Mouse (Mus musculus) hindbrain, embryonic 10.5 days (tissue): ENCODE results near the gene Bad. TPM values are rescaled to one million over a fixed set of nuclear protein-coding genes. Genes with fewer than 3 reads are reported as not detected.

Source experiments
- DNase-seq: peaks from one replicate; pipeline ENCODE4 v3.0.0-alpha.2; 2017; ENCODE audit warnings: low spot score
- H3K27ac ChIP-seq: fragments of 300-500 bp; sonication (generic); 2 replicates; pipeline ENCODE4 v1.5.1; 2016; ENCODE audit warnings: mild to moderate bottlenecking, moderate library complexity
- H3K27me3 ChIP-seq: fragments of 300-500 bp; sonication (generic); 2 replicates; pipeline ENCODE4 v1.6.1; 2016; ENCODE audit warnings: mild to moderate bottlenecking; ENCODE audit not compliant: poor library complexity, insufficient read depth, severe bottlenecking
- H3K36me3 ChIP-seq: fragments of 300-500 bp; sonication (generic); 2 replicates; pipeline ENCODE4 v1.6.1; 2016; ENCODE audit warnings: mild to moderate bottlenecking, moderate library complexity
- H3K4me1 ChIP-seq: fragments of 300-500 bp; sonication (generic); replicated peaks from 2 replicates; pipeline ENCODE4 v1.6.1; 2016; ENCODE audit warnings: mild to moderate bottlenecking
- H3K4me3 ChIP-seq: fragments of 300-500 bp; sonication (generic); 2 replicates; pipeline ENCODE4 v1.5.1; 2016; ENCODE audit warnings: mild to moderate bottlenecking, moderate library complexity
- H3K9me3 ChIP-seq: fragments of 300-500 bp; sonication (generic); 2 replicates; pipeline ENCODE4 v1.6.1; 2016; ENCODE audit warnings: mild to moderate bottlenecking, moderate library complexity
- whole genome bisulfite sequencing: fragments of 180-500 bp; shearing (Covaris S2); methylation state at CpG from one replicate; pipeline ENCODE4 v1.1.7; 2016; 5-methylcytosine and 5-hydroxymethylcytosine counted together
- polyA plus RNA-seq: library from polyadenylated mRNA; unstranded; fragments of >200 nt; fragmentation: Nextera tagmentation; extraction: Ambion mirVana; gene quantifications from 2 replicates; pipeline ENCODE4 v1.2.1, GENCODE M21; 2016

Bad gene
- polyA plus RNA-seq, 1 experiment from 2014 or later, result 75.5 TPM

DNA sequence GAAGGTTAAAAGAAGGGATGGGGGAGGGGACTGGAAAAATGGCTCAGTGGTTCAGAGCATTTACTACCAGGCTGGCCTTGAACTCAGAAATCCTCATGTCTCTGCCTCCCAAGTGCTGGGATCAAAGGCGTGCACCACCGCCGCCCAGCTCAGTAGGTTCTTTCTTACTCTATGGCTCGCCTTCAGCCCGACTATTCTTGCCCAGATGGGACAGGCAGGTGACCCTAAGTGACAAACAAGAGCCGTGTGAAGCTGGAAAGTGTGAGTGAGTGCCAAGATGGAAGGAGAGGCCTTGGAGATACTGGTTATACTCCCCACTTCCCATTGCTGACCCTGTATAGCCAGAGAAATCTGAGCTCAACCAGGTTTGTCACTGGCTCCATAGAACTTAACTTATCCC, 2.0 kb downstream of the Bad start:
- H3K4me3 ChIP-seq, result no peak overlapping the region
- 93% methylated on average over 6 of the region's 6 CpGs for WGBS

DNA sequence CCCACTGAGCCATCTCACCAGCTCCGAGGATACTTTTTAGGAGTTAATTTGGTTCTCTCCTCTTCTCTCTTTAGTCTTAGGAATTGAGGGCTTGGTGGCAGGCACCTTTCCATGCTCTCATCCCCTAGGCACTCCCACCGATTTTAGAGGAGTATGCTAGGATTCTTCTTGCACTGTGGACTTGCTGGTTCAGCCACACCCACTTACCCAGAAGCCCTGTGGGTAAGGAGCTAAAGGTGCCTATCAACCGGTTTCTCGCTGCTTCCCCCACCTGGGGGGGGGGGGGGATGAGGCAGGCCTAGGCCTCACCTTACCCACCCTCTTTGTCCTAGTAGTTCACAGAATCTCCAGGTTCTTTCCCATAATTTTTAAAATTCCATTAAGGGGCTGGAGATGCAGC, 6.1 kb downstream of the Bad start:
- peaks cover 21% of the 10 kb centered on the region for H3K36me3 ChIP-seq
- DNase-seq, result no peak
- H3K27me3 ChIP-seq, result no peaks in the 10 kb centered on the region
- H3K4me1 ChIP-seq, result peaks cover 26% of the 10 kb centered on the region
- H3K4me3 ChIP-seq, result no peak overlapping the region
- H3K27ac ChIP-seq, result no peak overlapping the region
- no peaks in the 10 kb centered on the region for H3K9me3 ChIP-seq
- WGBS, result 63% methylated on average over 4 of the region's 4 CpGs

More for the DNA sequence above, 2.0 kb downstream of the Bad start:
- Histone ChIP-seq H3K36me3 (peaks cover 21% of the 10 kb centered on the region), H3K4me1 (peaks cover 35% of the 10 kb centered on the region), H3K27ac (no peak overlapping the region), H3K27me3 (peaks cover 5% of the 10 kb centered on the region; the same call in 1 of the 2 replicates), H3K9me3 (no peaks in the 10 kb centered on the region)
- DNase-seq, result no peak

DNA sequence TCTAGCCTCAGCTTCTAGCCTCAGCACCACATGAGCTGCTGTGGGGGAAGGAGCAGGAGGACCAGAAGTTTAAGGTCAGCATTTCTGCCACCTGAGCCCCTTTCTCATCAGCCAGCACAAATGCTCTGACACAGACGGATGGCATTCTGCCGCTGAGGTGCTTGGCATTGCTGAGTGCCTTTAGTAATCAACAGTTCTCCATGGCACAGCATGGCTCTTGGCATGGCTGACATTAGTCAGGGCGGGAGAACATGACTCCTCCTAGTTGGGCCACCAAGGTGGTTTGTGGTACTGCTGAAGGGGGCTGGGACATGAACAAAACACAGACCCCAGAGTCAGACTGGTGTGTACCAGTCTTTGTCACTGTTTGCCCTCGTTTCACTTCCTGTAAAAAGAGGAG, 6.5 kb downstream of the Bad start:
- no peak overlapping the region for H3K27ac ChIP-seq
- no peak overlapping the region for H3K4me3 ChIP-seq
- no peaks in the 10 kb centered on the region for H3K27me3 ChIP-seq
- H3K36me3 ChIP-seq, result peaks cover 21% of the 10 kb centered on the region
- DNase-seq, result no peak
- H3K4me1 ChIP-seq, result peaks cover 26% of the 10 kb centered on the region
- no peaks in the 10 kb centered on the region for H3K9me3 ChIP-seq
- WGBS, result 82% methylated on average over 4 of the region's 4 CpGs

DNA sequence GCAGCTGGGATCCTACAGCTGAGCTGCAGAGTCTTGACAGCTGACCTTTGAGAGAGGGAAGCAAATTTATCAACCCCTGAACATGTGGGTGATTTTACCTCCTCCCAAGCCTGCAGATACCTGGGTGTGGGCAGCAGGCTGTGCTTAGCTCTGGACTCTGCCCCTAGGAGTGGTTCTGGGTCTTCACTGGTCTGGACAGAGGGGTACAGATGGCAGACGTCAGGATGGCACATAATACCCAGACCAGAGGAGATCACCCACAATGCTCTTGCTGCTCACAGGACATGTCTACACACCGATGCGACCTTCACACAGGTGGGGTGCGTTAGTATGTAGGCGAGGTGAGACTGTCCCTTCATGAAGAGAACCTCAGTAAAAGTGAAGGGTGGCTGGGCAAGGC, 7.9 kb downstream of the Bad start:
- H3K27ac ChIP-seq, result no peak overlapping the region
- H3K9me3 ChIP-seq, result no peaks in the 10 kb centered on the region
- H3K4me3 ChIP-seq, result peak overlapping the region; percentile 65; the same call in 1 of the 2 replicates
- WGBS, result 92% methylated on average over 5 of the region's 5 CpGs
- no peaks in the 10 kb centered on the region for H3K27me3 ChIP-seq
- H3K4me1 ChIP-seq, result peaks cover 34% of the 10 kb centered on the region
- H3K36me3 ChIP-seq, result peaks cover 28% of the 10 kb centered on the region
- no peak for DNase-seq

DNA sequence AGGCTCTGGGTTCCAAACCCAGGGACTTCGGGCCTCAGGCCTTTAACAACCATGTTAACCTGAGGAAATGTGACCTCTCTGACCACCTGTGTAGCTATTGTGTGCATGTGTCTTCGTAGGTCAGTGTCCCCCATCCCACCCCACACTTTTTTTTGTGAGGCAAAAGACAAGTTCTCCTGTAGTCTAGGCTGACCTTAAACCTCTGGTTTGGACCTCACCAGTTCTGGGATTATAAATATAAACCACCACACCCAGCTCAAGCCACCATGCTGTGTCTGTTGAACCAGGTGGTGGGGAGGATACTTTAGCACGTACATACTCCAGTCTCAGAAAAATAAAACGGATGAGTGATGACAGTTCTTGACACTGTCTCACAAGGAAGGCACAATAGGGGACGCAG, 8.3 kb downstream of the Bad start:
- Histone ChIP-seq H3K9me3 (no peaks in the 10 kb centered on the region), H3K27ac (peak overlapping the region; percentile 97), H3K36me3 (peaks cover 28% of the 10 kb centered on the region), H3K27me3 (no peaks in the 10 kb centered on the region), H3K4me3 (peak overlapping the region; percentile 65), H3K4me1 (peaks cover 34% of the 10 kb centered on the region)
- DNase-seq, result no peak
- 52% methylated on average over 5 of the region's 5 CpGs for WGBS

DNA sequence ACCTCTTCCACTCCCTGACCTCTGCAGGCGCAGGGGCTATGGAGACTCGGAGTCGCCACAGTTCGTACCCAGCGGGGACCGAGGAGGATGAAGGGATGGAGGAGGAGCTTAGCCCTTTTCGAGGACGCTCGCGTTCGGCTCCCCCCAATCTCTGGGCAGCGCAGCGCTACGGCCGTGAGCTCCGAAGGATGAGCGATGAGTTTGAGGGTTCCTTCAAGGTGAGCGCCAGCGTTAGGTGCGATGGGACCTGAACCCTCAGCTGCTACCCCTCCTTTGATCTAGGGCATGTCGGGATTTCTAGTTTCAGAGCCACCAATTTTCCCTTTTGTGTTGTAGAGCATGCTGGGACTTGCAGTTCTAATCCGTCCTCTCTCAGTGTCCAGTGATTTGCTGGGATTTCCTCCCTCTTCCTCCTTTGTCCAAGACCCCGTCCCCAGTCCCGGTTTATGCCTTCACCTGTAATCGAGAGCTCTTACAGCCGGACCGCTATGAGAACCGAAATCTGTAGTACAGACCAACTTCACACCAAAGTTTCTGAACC, 9.0 kb downstream of the Bad start:
- WGBS, result under 1% methylated on average over 28 of the region's 28 CpGs
- Histone ChIP-seq H3K27ac (peak overlapping the region; percentile 97), H3K36me3 (peaks cover 29% of the 10 kb centered on the region), H3K9me3 (no peaks in the 10 kb centered on the region), H3K4me3 (peak overlapping the region; percentile 65), H3K27me3 (no peaks in the 10 kb centered on the region), H3K4me1 (peaks cover 34% of the 10 kb centered on the region)
- DNase-seq, result peak; percentile 75

DNA sequence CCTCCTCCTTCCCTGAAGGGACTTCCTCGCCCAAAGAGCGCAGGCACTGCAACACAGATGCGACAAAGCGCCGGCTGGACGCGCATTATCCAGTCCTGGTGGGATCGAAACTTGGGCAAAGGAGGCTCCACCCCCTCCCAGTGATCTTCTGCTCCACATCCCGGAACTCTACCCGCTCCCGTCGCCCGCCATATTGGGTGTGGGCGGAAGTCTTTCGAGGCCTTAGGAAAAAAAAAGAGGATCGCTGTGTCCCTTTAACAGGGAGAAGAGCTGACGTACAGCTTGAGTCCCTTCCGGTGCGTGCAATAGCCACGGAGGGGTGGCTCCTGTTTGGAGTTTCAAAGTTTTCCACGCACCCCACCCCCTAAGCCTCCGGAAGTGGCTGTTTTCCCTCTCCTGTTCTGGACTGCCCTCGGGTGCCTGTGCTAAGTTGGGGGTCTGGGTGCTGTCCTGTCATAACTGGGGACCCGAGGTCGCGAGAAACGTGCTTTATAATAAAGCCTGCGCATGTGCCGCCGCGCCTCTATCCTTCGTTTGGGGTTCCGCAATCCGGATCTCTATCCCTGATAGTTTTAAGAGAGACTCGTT, 9.8 kb downstream of the Bad start:
- Histone ChIP-seq H3K27ac (peak overlapping the region; percentile 97), H3K4me3 (peak overlapping the region; percentile 65), H3K36me3 (peaks cover 33% of the 10 kb centered on the region), H3K4me1 (peaks cover 39% of the 10 kb centered on the region), H3K27me3 (no peaks in the 10 kb centered on the region), H3K9me3 (no peaks in the 10 kb centered on the region)
- DNase-seq, result peak; percentile 93
- WGBS, result under 1% methylated on average over 35 of the region's 35 CpGs

DNA sequence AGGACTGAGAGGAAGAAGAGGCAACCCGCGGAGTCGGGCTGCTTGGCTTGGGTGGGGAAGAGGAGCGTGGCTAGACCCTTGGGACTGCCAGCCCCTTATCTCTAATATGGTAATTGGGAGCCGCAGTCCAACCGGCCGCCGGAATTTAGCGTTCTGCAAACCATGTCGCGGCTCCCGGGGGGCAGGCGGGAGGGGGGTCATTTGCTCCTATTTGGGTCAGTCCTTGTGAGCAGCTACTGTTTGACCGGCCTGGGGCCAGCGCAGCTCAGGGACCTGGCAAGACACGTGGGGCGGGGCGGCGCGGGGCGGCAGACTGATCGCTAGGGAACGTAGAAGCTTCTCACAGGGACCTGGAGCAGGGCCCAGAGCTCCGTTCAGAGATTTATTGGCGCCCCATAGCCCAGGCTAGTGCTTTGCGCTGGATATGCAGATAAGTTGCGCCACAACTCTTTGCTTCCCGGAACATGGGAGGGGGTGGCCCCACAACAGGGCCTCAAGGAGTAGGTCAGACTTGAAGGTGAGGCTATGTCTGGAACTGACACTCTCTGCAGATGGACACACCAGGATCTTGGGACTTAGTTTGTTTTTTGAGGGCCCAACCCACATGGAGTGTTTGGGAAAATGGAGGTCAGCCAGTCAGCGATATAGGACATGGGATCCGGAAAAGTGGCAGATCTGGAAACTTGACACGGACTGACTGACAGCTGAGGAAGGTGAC, 10.5 kb downstream of the Bad start:
- Histone ChIP-seq H3K36me3 (peaks cover 37% of the 10 kb centered on the region), H3K4me3 (peak overlapping the region; percentile 65), H3K27ac (peak overlapping the region; percentile 97), H3K9me3 (no peaks in the 10 kb centered on the region), H3K4me1 (peaks cover 39% of the 10 kb centered on the region), H3K27me3 (no peaks in the 10 kb centered on the region)
- 2% methylated on average over 31 of the region's 31 CpGs for WGBS
- peak; percentile 64 for DNase-seq

DNA sequence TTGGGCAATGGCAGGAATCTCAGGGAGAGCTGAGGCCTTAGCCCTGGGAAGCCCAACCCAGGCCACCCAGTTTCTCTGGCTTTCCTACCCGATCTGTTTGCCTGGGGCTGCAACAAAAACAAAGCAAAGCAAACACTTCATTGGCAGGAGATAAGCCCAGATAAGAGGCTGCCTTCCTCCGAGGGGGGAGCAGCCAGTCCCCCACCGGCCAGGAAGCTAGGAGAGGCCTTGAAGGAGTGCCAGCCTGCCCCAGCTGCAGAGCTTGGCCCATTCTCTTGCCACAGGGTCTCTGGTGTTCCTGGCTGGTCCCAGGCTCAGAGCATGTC, 11.0 kb downstream of the Bad start:
- Histone ChIP-seq H3K4me1 (peaks cover 39% of the 10 kb centered on the region), H3K36me3 (peaks cover 43% of the 10 kb centered on the region), H3K27ac (peak overlapping the region; percentile 97), H3K27me3 (no peaks in the 10 kb centered on the region), H3K4me3 (peak overlapping the region; percentile 65), H3K9me3 (no peaks in the 10 kb centered on the region)
- WGBS, result 22% methylated on average over 3 of the region's 3 CpGs
- DNase-seq, result no peak

DNA sequence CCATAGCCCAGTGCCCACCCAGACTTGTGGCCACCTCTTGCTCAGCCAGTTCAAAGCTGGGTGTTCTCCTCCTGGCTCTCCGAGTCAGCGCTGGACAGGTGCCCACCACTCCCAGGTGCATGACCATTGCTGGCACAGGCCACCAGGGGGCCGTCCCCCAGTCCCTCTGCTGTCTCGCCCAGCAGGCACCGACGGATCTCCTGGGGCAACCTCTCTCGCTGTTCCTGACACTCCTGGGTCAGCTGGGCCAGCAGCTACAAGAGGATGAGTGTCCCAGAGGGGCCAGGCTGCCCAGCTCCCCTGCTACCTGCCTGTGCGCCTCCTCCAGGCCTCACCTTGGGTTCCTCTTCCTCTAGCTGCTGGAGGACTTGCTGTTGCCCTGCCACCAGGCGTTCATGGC, 12.4 kb downstream of the Bad start:
- DNase-seq, result no peak
- 65% methylated on average over 9 of the region's 9 CpGs for WGBS
- H3K9me3 ChIP-seq, result no peaks in the 10 kb centered on the region
- peak overlapping the region; percentile 25; the same call in 1 of the 2 replicates for H3K27ac ChIP-seq
- peaks cover 39% of the 10 kb centered on the region for H3K4me1 ChIP-seq
- peak overlapping the region; percentile 0; the same call in 1 of the 2 replicates for H3K4me3 ChIP-seq
- H3K36me3 ChIP-seq, result peaks cover 49% of the 10 kb centered on the region
- no peaks in the 10 kb centered on the region for H3K27me3 ChIP-seq

DNA sequence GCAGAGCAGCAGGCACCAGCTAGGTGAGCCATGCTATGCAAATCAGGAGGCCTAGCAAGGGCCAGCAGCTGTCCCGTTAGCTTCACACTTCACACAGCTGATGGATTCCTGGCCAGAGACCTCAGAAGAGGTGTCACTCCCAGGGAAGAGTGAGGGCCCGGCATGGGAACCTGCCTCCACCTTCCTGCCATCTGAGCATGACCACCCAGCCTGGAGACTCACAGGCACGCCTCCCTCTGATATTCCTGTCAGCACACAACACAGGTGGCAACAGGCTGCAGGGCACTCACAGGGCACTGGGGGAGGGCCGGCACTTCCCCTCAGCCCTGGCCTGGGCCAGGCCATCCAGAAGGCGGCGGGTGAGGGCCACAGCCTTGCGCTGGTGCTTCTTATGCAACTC, 13.8 kb downstream of the Bad start:
- H3K4me1 ChIP-seq, result peaks cover 29% of the 10 kb centered on the region
- H3K27me3 ChIP-seq, result no peaks in the 10 kb centered on the region
- no peak for DNase-seq
- H3K9me3 ChIP-seq, result no peaks in the 10 kb centered on the region
- H3K27ac ChIP-seq, result no peak overlapping the region
- 88% methylated on average over 7 of the region's 7 CpGs for WGBS
- peaks cover 63% of the 10 kb centered on the region for H3K36me3 ChIP-seq
- no peak overlapping the region for H3K4me3 ChIP-seq

DNA sequence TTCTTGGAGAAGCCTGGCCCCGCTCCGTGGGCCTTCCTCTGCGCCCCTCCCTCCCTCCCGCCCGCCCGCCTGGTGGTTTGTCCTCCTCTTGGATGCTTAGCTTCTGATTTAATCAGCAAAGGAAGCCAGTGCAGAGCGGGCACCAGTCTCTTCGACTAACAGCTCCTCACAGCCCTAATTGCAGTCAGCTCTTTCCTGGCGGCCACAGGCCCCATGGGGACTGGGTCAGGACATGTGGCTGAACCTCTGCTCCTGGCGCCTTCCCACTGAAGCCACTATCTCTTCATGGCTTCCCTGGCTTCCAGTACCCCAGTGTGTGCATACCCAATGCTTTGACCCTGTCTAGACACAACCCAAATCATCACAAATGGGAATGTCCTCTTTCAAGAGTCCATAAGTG, 14.8 kb downstream of the Bad start:
- Histone ChIP-seq H3K27ac (0 out of 2 replicates have a peak overlapping the region, but pooled peaks have one; percentile 35), H3K27me3 (no peaks in the 10 kb centered on the region), H3K4me3 (0 out of 2 replicates have a peak overlapping the region, but pooled peaks have one; percentile 9), H3K4me1 (peaks cover 27% of the 10 kb centered on the region), H3K36me3 (peaks cover 65% of the 10 kb centered on the region), H3K9me3 (no peaks in the 10 kb centered on the region)
- DNase-seq, result no peak
- WGBS, result 85% methylated on average over 10 of the region's 10 CpGs
